Mouse (Mus musculus): ENCODE data around the gene Bri3. TPM values are rescaled to one million over a fixed set of nuclear protein-coding genes. Genes with fewer than 3 reads are reported as not detected.
"Not testable (repeated sequence)": the region's sequence is repeated elsewhere in the genome, so short reads cannot be mapped to it uniquely, and the experiment has no call there.

Gene Bri3
- polyA plus RNA-seq, 2 experiments: 90.6 to 119 TPM

DNA sequence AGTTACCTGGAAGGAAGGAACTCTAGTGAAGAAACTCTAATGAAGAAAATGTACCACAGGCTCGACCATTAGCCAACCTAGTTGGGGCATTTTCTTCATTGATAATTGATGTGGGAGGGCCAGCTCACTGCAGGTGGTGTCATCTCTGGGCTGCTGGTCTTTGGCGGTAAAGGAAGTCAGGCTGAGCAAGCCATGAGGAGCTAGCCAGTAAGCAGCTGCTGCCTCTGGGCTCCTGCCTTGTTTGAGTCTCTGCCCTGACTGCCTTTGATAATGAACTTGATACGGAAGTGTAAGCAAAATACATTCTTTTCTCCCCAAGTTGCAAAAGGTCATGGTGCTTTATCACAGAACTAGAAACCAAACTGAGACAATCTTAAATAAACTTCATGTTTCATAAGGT, 72.2 kb downstream of the Bri3 start:
- 74% methylated on average over 3 of the region's 3 CpGs for WGBS
- TF ChIP-seq POLR2A (IDR thresholded peaks at IDR 0.05; ENCODE audit: borderline replicate concordance, extremely low read depth, insufficient read depth, insufficient read length): no peak
- H3K27ac ChIP-seq (replicated peaks; ENCODE audit: low read depth, low read length): no peak overlapping the region
- no peak overlapping the region for H3K9ac ChIP-seq (ENCODE audit: low read depth, low read length, severe bottlenecking)
- no peaks in the 10 kb centered on the region for H3K27me3 ChIP-seq (ENCODE audit: control insufficient read depth, insufficient read depth, low read length)
- DNase-seq (ENCODE audit: low spot score) (no peak), ATAC-seq (ENCODE audit: low FRiP score, low read depth) (no peak)
- no peaks in the 10 kb centered on the region for H3K9me3 ChIP-seq (ENCODE audit: control insufficient read depth, low read length)
- peaks cover 13% of the 10 kb centered on the region for H3K4me1 ChIP-seq (ENCODE audit: control insufficient read depth, insufficient read depth, low read length)
- no peak overlapping the region for H3K4me3 ChIP-seq (replicated peaks; ENCODE audit: low read length)
- no peaks in the 10 kb centered on the region for H3K36me3 ChIP-seq (ENCODE audit: control insufficient read depth, insufficient read depth, low read length)
- H3K4me2 ChIP-seq (replicated peaks; ENCODE audit: low read depth, low read length, severe bottlenecking): no peak overlapping the region

GRCm38 (mm10) chr5:144317426-144317825, 73.2 kb downstream of the Bri3 start:
- H3K9me3 ChIP-seq (ENCODE audit: control insufficient read depth, low read length): no peaks in the 10 kb centered on the region
- TF ChIP-seq POLR2A (IDR thresholded peaks at IDR 0.05; ENCODE audit: borderline replicate concordance, extremely low read depth, insufficient read depth, insufficient read length): no peak
- no peak overlapping the region for H3K27ac ChIP-seq (replicated peaks; ENCODE audit: low read depth, low read length)
- WGBS: 79% methylated on average over 8 of the region's 8 CpGs
- ATAC-seq (ENCODE audit: low FRiP score, low read depth) (no peak), DNase-seq (ENCODE audit: low spot score) (no peak)
- H3K27me3 ChIP-seq (ENCODE audit: control insufficient read depth, insufficient read depth, low read length): no peaks in the 10 kb centered on the region
- H3K36me3 ChIP-seq (ENCODE audit: control insufficient read depth, insufficient read depth, low read length): no peaks in the 10 kb centered on the region
- H3K4me1 ChIP-seq (ENCODE audit: control insufficient read depth, insufficient read depth, low read length): peaks cover 16% of the 10 kb centered on the region
- H3K9ac ChIP-seq (ENCODE audit: low read depth, low read length, severe bottlenecking): no peak overlapping the region
- H3K4me2 ChIP-seq (replicated peaks; ENCODE audit: low read depth, low read length, severe bottlenecking): no peak overlapping the region
- no peak overlapping the region for H3K4me3 ChIP-seq (replicated peaks; ENCODE audit: low read length)

DNA sequence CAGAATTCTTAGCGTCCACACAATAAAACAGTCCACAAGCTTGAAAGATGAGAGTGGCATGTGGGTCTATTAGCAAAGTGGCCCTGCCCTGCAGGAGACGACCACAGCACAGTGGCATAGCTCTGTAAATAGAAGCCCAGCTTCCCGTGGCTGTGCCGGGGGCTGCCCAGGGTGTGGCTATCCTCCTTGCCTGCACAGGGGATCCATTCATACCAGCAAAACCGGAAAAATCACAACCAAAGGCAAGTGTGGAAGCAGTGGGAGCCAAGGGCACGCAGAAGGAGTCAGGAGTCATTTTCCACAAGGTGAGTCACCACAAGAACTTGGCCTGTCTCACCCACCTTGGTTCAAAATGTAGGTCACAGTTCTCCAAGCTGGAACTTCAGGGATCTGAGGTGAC, 74.0 kb downstream of the Bri3 start:
- Histone ChIP-seq H3K9ac (ENCODE audit: low read depth, low read length, severe bottlenecking) (no peak overlapping the region), H3K27ac (replicated peaks; ENCODE audit: low read depth, low read length) (peak overlapping the region; percentile 26), H3K4me3 (replicated peaks; ENCODE audit: low read length) (no peak overlapping the region), H3K27me3 (ENCODE audit: control insufficient read depth, insufficient read depth, low read length) (no peaks in the 10 kb centered on the region), H3K36me3 (ENCODE audit: control insufficient read depth, insufficient read depth, low read length) (no peaks in the 10 kb centered on the region), H3K4me1 (ENCODE audit: control insufficient read depth, insufficient read depth, low read length) (peaks cover 15% of the 10 kb centered on the region), H3K9me3 (ENCODE audit: control insufficient read depth, low read length) (no peaks in the 10 kb centered on the region), H3K4me2 (replicated peaks; ENCODE audit: low read depth, low read length, severe bottlenecking) (no peak overlapping the region)
- no peak for DNase-seq (ENCODE audit: low spot score)
- no peak; the same call in 1 of the 2 replicates for ATAC-seq (ENCODE audit: low FRiP score, low read depth)
- no peak for TF ChIP-seq POLR2A (IDR thresholded peaks at IDR 0.05; ENCODE audit: borderline replicate concordance, extremely low read depth, insufficient read depth, insufficient read length)
- WGBS: 35% methylated on average over 6 of the region's 6 CpGs

- Histone ChIP-seq H3K27me3 (ENCODE audit: control insufficient read depth, insufficient read depth, low read length) (no peaks in the 10 kb centered on the region), H3K36me3 (ENCODE audit: control insufficient read depth, insufficient read depth, low read length) (no peaks in the 10 kb centered on the region), H3K9ac (ENCODE audit: low read depth, low read length, severe bottlenecking) (no peak overlapping the region), H3K4me2 (replicated peaks; ENCODE audit: low read depth, low read length, severe bottlenecking) (no peak overlapping the region), H3K9me3 (ENCODE audit: control insufficient read depth, low read length) (no peaks in the 10 kb centered on the region), H3K4me1 (ENCODE audit: control insufficient read depth, insufficient read depth, low read length) (peaks cover 10% of the 10 kb centered on the region; the same call in 1 of the 2 replicates), H3K27ac (replicated peaks; ENCODE audit: low read depth, low read length) (no peak overlapping the region), H3K4me3 (replicated peaks; ENCODE audit: low read length) (no peak overlapping the region)
- 44% methylated on average over 7 of the region's 7 CpGs for WGBS
- ATAC-seq (ENCODE audit: low FRiP score, low read depth) (no peak), DNase-seq (ENCODE audit: low spot score) (no peak)
- no peak for TF ChIP-seq POLR2A (IDR thresholded peaks at IDR 0.05; ENCODE audit: borderline replicate concordance, extremely low read depth, insufficient read depth, insufficient read length)
Measured at GRCm38 (mm10) chr5:144321681-144322080, 77.4 kb downstream of the Bri3 start.

DNA sequence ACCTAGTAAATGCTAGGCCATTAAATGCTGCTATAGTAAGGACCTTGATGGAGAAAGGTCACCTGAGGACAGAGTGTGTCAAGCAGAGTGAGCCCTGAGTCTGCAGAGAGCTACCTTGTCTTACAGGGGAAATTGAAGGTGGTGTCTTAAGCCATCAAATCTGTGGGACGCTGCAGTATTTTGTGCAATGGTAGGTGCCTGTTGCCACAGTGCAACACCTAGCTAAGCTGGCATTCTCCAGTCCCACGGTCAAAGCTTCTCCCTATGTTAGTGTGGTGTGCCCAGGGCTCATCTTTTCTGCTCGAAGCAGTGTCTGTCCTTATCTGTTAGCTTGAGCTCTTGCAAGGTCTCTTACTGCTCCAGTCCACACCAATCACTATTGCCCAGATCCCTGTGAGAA, 78.5 kb downstream of the Bri3 start:
- Histone ChIP-seq H3K27me3 (ENCODE audit: control insufficient read depth, insufficient read depth, low read length) (no peaks in the 10 kb centered on the region), H3K9me3 (ENCODE audit: control insufficient read depth, low read length) (no peaks in the 10 kb centered on the region), H3K4me1 (ENCODE audit: control insufficient read depth, insufficient read depth, low read length) (0 out of 2 replicates have a peak, but pooled peaks cover 5% of the 10 kb centered on the region), H3K27ac (replicated peaks; ENCODE audit: low read depth, low read length) (no peak overlapping the region), H3K9ac (ENCODE audit: low read depth, low read length, severe bottlenecking) (no peak overlapping the region), H3K36me3 (ENCODE audit: control insufficient read depth, insufficient read depth, low read length) (no peaks in the 10 kb centered on the region), H3K4me3 (replicated peaks; ENCODE audit: low read length) (no peak overlapping the region), H3K4me2 (replicated peaks; ENCODE audit: low read depth, low read length, severe bottlenecking) (no peak overlapping the region)
- no peak for TF ChIP-seq POLR2A (IDR thresholded peaks at IDR 0.05; ENCODE audit: borderline replicate concordance, extremely low read depth, insufficient read depth, insufficient read length)
- WGBS: 91% methylated on average over 3 of the region's 3 CpGs
- ATAC-seq (ENCODE audit: low FRiP score, low read depth): no peak
- no peak for DNase-seq (ENCODE audit: low spot score)

- no peak for ATAC-seq (ENCODE audit: low FRiP score, low read depth)
- Histone ChIP-seq H3K4me1 (ENCODE audit: control insufficient read depth, insufficient read depth, low read length) (no peaks in the 10 kb centered on the region), H3K27me3 (ENCODE audit: control insufficient read depth, insufficient read depth, low read length) (no peaks in the 10 kb centered on the region), H3K4me2 (replicated peaks; ENCODE audit: low read depth, low read length, severe bottlenecking) (no peak overlapping the region), H3K27ac (replicated peaks; ENCODE audit: low read depth, low read length) (no peak overlapping the region), H3K36me3 (ENCODE audit: control insufficient read depth, insufficient read depth, low read length) (no peaks in the 10 kb centered on the region), H3K4me3 (replicated peaks; ENCODE audit: low read length) (no peak overlapping the region), H3K9me3 (ENCODE audit: control insufficient read depth, low read length) (no peaks in the 10 kb centered on the region), H3K9ac (ENCODE audit: low read depth, low read length, severe bottlenecking) (no peak overlapping the region)
- DNase-seq (ENCODE audit: low spot score): no peak
- WGBS: 84% methylated on average over 11 of the region's 11 CpGs
- TF ChIP-seq POLR2A (IDR thresholded peaks at IDR 0.05; ENCODE audit: borderline replicate concordance, extremely low read depth, insufficient read depth, insufficient read length): no peak
Measured at GRCm38 (mm10) chr5:144334010-144334409, 89.8 kb downstream of the Bri3 start.

- H3K9ac ChIP-seq (ENCODE audit: low read depth, low read length, severe bottlenecking); H3K4me2 ChIP-seq (replicated peaks; ENCODE audit: low read depth, low read length, severe bottlenecking); H3K4me1 ChIP-seq (ENCODE audit: control insufficient read depth, insufficient read depth, low read length); H3K36me3 ChIP-seq (ENCODE audit: control insufficient read depth, insufficient read depth, low read length); H3K27ac ChIP-seq (replicated peaks; ENCODE audit: low read depth, low read length); DNase-seq (ENCODE audit: low spot score); ATAC-seq (ENCODE audit: low FRiP score, low read depth); H3K27me3 ChIP-seq (ENCODE audit: control insufficient read depth, insufficient read depth, low read length); H3K4me3 ChIP-seq (replicated peaks; ENCODE audit: low read length); H3K9me3 ChIP-seq (ENCODE audit: control insufficient read depth, low read length): not testable (repeated sequence)
- WGBS: 74% methylated on average over 6 of the region's 6 CpGs
Measured at GRCm38 (mm10) chr5:144335357-144335756, 91.1 kb downstream of the Bri3 start.
